Mouse (Mus musculus) forebrain, embryonic 16.5 days (tissue): ENCODE data around the gene Phf12. TPM values are rescaled to one million over a fixed set of nuclear protein-coding genes. Genes with fewer than 3 reads are reported as not detected.
A peak's percentile ranks its signal among the peaks of the same experiment; 100 is the strongest.

Experiments
- ATAC-seq: fragments of 200-750 bp; cut with Nextera tagmentation; 2 replicates; pipeline ENCODE4 v1.8.0; 2017; ENCODE audit warnings: mild to moderate bottlenecking, moderate library complexity
- H3K27ac ChIP-seq: fragments of 300-500 bp; sonication (generic); 2 replicates; pipeline ENCODE4 v1.5.1; 2014; ENCODE audit warnings: low read length, control low read depth
- H3K27me3 ChIP-seq: fragments of 300-500 bp; sonication (generic); replicated peaks from 2 replicates; pipeline ENCODE4 v1.6.1; 2014; ENCODE audit warnings: low read length; ENCODE audit not compliant: control insufficient read depth, insufficient read depth
- H3K36me3 ChIP-seq: fragments of 300-500 bp; sonication (generic); 2 replicates; pipeline ENCODE4 v1.6.1; 2014; ENCODE audit not compliant: control insufficient read depth, insufficient read depth
- H3K4me1 ChIP-seq: fragments of 300-500 bp; sonication (generic); replicated peaks from 2 replicates; pipeline ENCODE4 v1.6.1; 2014; ENCODE audit warnings: low read length; ENCODE audit not compliant: control insufficient read depth, insufficient read depth
- H3K4me2 ChIP-seq: fragments of 300-500 bp; sonication (generic); 2 replicates; pipeline ENCODE4 v1.6.1; 2014; ENCODE audit warnings: mild to moderate bottlenecking, low read length, control low read depth
- H3K4me3 ChIP-seq: fragments of 300-500 bp; sonication (generic); replicated peaks from 2 replicates; pipeline ENCODE4 v1.5.1; 2014; ENCODE audit warnings: mild to moderate bottlenecking, low read length, control low read depth
- H3K9ac ChIP-seq: fragments of 300-500 bp; sonication (generic); replicated peaks from 2 replicates; pipeline ENCODE4 v1.6.1; 2014; ENCODE audit warnings: low read depth, low read length, control low read depth
- H3K9me3 ChIP-seq: fragments of 300-500 bp; sonication (generic); 2 replicates; pipeline ENCODE4 v1.6.1; 2016; ENCODE audit warnings: low read length; ENCODE audit not compliant: control insufficient read depth
- WGBS: fragments of 180-500 bp; shearing (Covaris S2); extraction: QIAGEN DNeasy Blood & Tissue Kit; methylation state at CpG from one replicate; pipeline ENCODE4 v1.1.7; 2014; 5-methylcytosine and 5-hydroxymethylcytosine counted together
- polyA plus RNA-seq: library from polyadenylated mRNA; unstranded; fragments of >200 nt; fragmentation: Nextera tagmentation; extraction: Ambion mirVana; gene quantifications from 2 replicates; pipeline ENCODE4 v1.2.1, GENCODE M21; 2015

Phf12 gene
- polyA plus RNA-seq, 1 experiment from 2014 or later = 23.0 TPM

DNA sequence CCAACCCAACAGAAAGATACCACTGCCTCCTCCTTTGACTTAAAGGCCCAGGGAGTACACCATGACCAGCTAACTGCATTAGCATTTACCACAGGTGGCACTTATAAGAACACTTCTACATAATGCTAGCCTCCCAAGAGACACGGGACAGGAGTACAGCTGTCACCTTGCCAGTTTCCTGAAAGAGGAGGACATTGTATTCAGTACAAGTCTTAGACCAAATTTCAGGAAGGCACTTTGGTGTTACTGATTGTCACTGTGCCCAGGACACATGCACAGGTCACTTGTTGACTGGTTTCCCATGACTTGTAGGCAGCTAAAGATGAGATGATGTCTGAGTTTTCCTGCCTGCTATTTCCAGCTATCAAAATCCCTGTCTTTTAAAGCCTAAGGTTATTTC, 13.0 kb downstream of the Phf12 start:
- ATAC-seq = no peak
- no peak overlapping the region for H3K4me2 ChIP-seq
- H3K9me3 ChIP-seq = no peaks in the 10 kb centered on the region
- no peaks in the 10 kb centered on the region for H3K36me3 ChIP-seq
- WGBS = 48% methylated on average over 1 of the region's 1 CpGs
- no peak overlapping the region for H3K9ac ChIP-seq
- no peaks in the 10 kb centered on the region for H3K27me3 ChIP-seq
- H3K4me1 ChIP-seq = no peaks in the 10 kb centered on the region
- H3K4me3 ChIP-seq = no peak overlapping the region
- no peak overlapping the region for H3K27ac ChIP-seq

- H3K36me3 ChIP-seq = peaks cover 33% of the 10 kb centered on the region
- ATAC-seq = no peak
Observed at GRCm38 (mm10) chr11:78006446-78006845, 23.9 kb downstream of the Phf12 start.

GRCm38 (mm10) chr11:78019676-78020075, 37.1 kb downstream of the Phf12 start:
- Histone ChIP-seq H3K4me3 (no peak overlapping the region), H3K9ac (no peak overlapping the region), H3K27ac (no peak overlapping the region), H3K4me1 (no peaks in the 10 kb centered on the region), H3K36me3 (peaks cover 51% of the 10 kb centered on the region), H3K27me3 (no peaks in the 10 kb centered on the region), H3K4me2 (no peak overlapping the region), H3K9me3 (no peaks in the 10 kb centered on the region)
- 21% methylated on average over 4 of the region's 4 CpGs for WGBS
- ATAC-seq = peak; percentile 61; the same call in 1 of the 2 replicates

More at GRCm38 (mm10) chr11:78006446-78006845, 23.9 kb downstream of the Phf12 start:
- Histone ChIP-seq H3K4me3 (no peak overlapping the region), H3K4me1 (no peaks in the 10 kb centered on the region), H3K4me2 (no peak overlapping the region), H3K9me3 (no peaks in the 10 kb centered on the region), H3K27me3 (no peaks in the 10 kb centered on the region), H3K27ac (no peak overlapping the region), H3K9ac (no peak overlapping the region)
- 92% methylated on average over 5 of the region's 5 CpGs for WGBS

DNA sequence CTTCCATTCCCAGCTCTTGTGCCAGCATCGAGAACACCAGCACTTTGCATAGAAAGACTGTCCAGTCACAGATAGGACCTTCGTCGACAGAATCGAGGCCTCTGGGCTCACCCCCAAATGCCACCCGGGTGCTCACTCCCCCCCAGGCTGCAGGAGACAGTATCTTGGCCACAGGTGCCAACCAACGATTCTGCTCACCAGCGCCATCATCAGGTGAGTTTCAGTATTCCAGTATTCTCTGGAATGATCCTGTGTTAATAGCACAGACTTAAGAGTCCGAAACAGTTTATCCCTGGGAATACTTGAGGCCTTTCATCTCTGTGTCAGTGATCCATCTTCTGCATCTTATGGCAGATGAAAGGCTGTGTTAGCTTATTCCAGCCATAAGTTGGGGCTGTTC, 41.1 kb downstream of the Phf12 start:
- Histone ChIP-seq H3K4me1 (no peaks in the 10 kb centered on the region), H3K9me3 (no peaks in the 10 kb centered on the region), H3K27ac (no peak overlapping the region), H3K27me3 (no peaks in the 10 kb centered on the region), H3K9ac (no peak overlapping the region), H3K4me3 (no peak overlapping the region), H3K4me2 (no peak overlapping the region), H3K36me3 (peaks cover 57% of the 10 kb centered on the region)
- no peak for ATAC-seq
- WGBS = 81% methylated on average over 8 of the region's 8 CpGs

GRCm38 (mm10) chr11:78029240-78029639, 46.7 kb downstream of the Phf12 start:
- peaks cover 39% of the 10 kb centered on the region for H3K36me3 ChIP-seq
- WGBS = 90% methylated on average over 8 of the region's 8 CpGs
- ATAC-seq = no peak

GRCm38 (mm10) chr11:78030600-78030999, 48.0 kb downstream of the Phf12 start:
- no peak overlapping the region for H3K4me2 ChIP-seq
- no peak overlapping the region for H3K9ac ChIP-seq
- ATAC-seq = no peak
- no peak overlapping the region for H3K27ac ChIP-seq
- peaks cover 28% of the 10 kb centered on the region for H3K36me3 ChIP-seq
- no peaks in the 10 kb centered on the region for H3K27me3 ChIP-seq
- H3K9me3 ChIP-seq = no peaks in the 10 kb centered on the region
- H3K4me1 ChIP-seq = peaks cover 19% of the 10 kb centered on the region
- H3K4me3 ChIP-seq = no peak overlapping the region
- 81% methylated on average over 2 of the region's 2 CpGs for WGBS

More at GRCm38 (mm10) chr11:78029240-78029639, 46.7 kb downstream of the Phf12 start:
- peaks cover 19% of the 10 kb centered on the region for H3K4me1 ChIP-seq
- no peaks in the 10 kb centered on the region for H3K27me3 ChIP-seq
- H3K4me3 ChIP-seq = no peak overlapping the region
- H3K4me2 ChIP-seq = no peak overlapping the region
- no peaks in the 10 kb centered on the region for H3K9me3 ChIP-seq
- no peak overlapping the region for H3K9ac ChIP-seq
- no peak overlapping the region for H3K27ac ChIP-seq

DNA sequence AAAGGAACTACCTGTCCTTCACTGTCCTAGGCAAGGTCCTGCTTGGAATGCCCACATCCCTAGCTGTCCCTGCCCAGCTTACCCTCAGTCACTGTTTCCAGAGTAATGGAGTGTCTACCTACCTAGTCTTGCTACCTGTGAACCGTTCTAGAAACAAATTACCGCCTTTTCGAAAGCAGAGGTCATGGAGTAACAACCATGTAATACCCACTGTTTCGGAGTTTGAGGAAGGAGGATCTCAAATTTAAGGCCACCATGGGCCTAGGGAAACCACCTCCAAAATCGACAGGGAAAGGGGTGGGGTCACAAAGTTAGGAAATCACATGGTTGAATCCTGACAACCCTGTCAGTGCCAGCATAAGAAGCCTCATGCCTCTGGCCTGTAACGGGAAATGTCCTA, 48.8 kb downstream of the Phf12 start:
- Histone ChIP-seq H3K27me3 (no peaks in the 10 kb centered on the region), H3K4me3 (no peak overlapping the region), H3K9ac (no peak overlapping the region; the same call in 1 of the 2 replicates), H3K9me3 (no peaks in the 10 kb centered on the region), H3K36me3 (peaks cover 23% of the 10 kb centered on the region), H3K27ac (peak overlapping the region; percentile 91), H3K4me1 (peaks cover 19% of the 10 kb centered on the region), H3K4me2 (peak overlapping the region; percentile 75; the same call in 1 of the 2 replicates)
- no peak; the same call in 1 of the 2 replicates for ATAC-seq
- WGBS = 42% methylated on average over 6 of the region's 6 CpGs

- under 1% methylated on average over 96 of the region's 96 CpGs for WGBS
- peak; percentile 90 for ATAC-seq
- peaks cover 19% of the 10 kb centered on the region for H3K36me3 ChIP-seq
Observed at GRCm38 (mm10) chr11:78031947-78032808, 49.6 kb downstream of the Phf12 start, which contains the start of gene Dhrs13. Dhrs13 (plus strand) TSS chr11:78032280.

GRCm38 (mm10) chr11:78032809-78033195, 50.2 kb downstream of the Phf12 start:
- no peak for ATAC-seq
- whole genome bisulfite sequencing = 1% methylated on average over 5 of the region's 5 CpGs
- peak overlapping the region; percentile 74 for H3K4me3 ChIP-seq
- no peaks in the 10 kb centered on the region for H3K27me3 ChIP-seq
- peak overlapping the region; percentile 87 for H3K9ac ChIP-seq
- peaks cover 24% of the 10 kb centered on the region for H3K4me1 ChIP-seq
- H3K4me2 ChIP-seq = peak overlapping the region; percentile 75
- H3K27ac ChIP-seq = peak overlapping the region; percentile 91
- no peaks in the 10 kb centered on the region for H3K9me3 ChIP-seq
- H3K36me3 ChIP-seq = peaks cover 13% of the 10 kb centered on the region

More at GRCm38 (mm10) chr11:78031947-78032808, 49.6 kb downstream of the Phf12 start, which contains the start of gene Dhrs13:
- Histone ChIP-seq H3K27ac (peak within 1 kb of the TSS; percentile 91), H3K9ac (peak within 1 kb of the TSS; percentile 87), H3K4me3 (peak within 1 kb of the TSS; percentile 74), H3K9me3 (no peaks in the 10 kb centered on the region), H3K4me1 (peaks cover 19% of the 10 kb centered on the region), H3K4me2 (peak within 1 kb of the TSS; percentile 75), H3K27me3 (no peaks in the 10 kb centered on the region)
